Mouse (Mus musculus) left cerebral cortex, postnatal 4 days (tissue): ENCODE measurements around the gene Apol10a. TPM values are rescaled to one million over a fixed set of nuclear protein-coding genes. Genes with fewer than 3 reads are reported as not detected.
"Not testable (repeated sequence)": the region's sequence is repeated elsewhere in the genome, so short reads cannot be mapped to it uniquely, and the experiment has no call there.

Experiments
- DNase-seq: peaks from one replicate; pipeline ENCODE4 v3.0.0-alpha.2; 2022
- intact Hi-C: fragments of 180-260 bp; cut with DNase I; formaldehyde crosslinking; loops from one replicate; pipeline ENCODE4 v1.15.1; 2025
- total RNA-seq, 2 experiments: library from RNA; stranded (reverse); gene quantifications; 2 replicates each; pipeline ENCODE4 v1.2.3; 2021

Gene Apol10a
- not detected for total RNA-seq

DNA sequence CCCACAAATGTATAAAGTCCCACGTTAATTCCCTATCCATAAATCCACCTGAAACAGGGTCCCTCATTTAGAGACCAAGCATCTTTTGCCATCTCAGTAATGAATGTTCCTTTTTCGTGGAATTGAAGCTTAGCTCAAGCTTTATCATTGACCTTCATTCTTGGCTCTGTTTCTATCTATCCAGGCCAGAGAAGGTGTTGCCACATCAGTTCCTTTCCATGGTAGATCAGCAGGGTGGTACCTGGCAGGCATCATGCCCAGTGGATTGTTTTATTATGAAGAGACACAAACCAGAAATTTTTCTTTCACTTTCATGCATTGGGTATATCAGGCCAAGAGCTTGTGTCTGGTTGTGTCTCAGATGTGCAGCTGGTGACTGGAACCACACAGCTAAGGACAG, at the start of gene Apol10a:
Gene Apol10a, plus strand, starts transcription at position 355 of the 400 bp plus-strand sequence.
- DNase-seq, intact Hi-C loops: not testable (repeated sequence)

DNA sequence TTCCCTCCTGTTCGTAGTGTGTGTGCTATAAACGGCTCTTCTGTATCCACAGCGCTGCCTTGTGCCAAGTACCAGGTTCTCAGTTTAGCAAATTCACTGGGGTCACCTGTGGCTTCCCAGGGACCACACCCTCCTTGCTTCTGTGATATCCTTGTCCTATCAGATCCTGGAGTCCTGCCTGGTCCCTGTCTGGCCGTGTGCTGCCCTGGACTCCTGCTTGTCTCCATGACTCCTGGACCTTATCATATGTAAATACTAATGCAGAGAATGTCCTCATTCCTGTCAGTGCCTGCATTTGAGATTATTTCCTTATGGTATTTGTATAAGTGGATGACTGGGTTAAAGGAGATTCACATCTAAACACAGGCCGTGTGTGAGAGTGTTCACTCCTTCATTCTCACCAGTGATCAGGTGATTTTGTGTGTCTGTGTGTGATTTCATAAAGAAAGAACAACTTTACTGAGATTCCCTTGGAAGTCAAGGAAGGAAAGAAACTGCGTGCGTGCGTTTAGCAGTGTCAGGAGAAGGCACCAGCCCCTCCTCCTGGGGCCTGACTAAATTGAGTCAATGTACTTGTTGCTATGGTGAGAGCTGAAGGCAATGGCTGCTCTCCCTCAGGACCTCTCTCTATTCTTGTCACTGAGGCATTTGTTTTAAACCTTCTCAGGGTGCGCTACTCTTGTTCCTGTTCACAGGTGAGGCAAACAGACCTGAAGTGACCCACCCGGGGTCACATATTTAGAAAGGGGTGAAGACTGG, 48.0 kb upstream of the Apol10a start:
- intact Hi-C loops, DNase-seq: not testable (repeated sequence)

DNA sequence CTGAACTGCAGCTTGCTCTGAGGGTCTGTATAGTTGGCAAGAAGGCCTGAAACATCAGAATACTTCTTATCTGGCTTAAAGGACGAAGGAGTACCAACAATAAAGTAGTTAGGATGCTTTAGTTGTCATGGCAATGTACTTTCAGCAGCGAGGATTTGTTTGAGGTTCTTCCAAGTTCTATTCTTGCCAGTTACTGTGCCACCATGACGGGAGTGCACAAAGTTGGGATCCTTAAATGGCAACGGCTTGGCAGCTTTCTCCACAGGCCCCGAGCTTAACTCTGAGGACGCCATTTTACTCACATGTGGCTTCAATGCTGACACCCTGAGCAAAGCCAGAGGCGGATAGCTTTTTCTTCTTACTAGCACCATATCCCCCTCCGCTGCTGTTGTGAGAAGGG, 32.1 kb upstream of the Apol10a start:
- intact Hi-C loops: not testable (repeated sequence)
- peak; percentile 1 for DNase-seq

DNA sequence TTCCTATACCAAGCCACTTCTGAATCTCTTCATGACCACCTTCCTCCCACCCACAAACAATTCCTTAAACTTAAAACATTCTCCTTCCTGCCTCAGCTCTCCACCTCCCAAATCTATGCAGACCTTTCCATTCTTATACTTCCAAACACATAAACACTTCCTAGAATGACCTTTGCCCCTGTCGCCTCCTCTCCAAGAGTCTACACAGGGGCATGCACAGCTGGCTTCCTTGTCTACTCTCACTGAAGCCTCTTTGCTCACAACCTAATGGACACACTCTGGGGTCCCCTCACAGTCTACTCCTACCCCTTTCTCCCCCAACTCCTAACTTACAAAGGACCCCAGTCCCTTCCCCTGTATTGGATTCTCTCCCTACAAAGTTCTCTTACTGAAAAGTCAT, 31.2 kb upstream of the Apol10a start:
- intact Hi-C loops, DNase-seq: not testable (repeated sequence)

DNA sequence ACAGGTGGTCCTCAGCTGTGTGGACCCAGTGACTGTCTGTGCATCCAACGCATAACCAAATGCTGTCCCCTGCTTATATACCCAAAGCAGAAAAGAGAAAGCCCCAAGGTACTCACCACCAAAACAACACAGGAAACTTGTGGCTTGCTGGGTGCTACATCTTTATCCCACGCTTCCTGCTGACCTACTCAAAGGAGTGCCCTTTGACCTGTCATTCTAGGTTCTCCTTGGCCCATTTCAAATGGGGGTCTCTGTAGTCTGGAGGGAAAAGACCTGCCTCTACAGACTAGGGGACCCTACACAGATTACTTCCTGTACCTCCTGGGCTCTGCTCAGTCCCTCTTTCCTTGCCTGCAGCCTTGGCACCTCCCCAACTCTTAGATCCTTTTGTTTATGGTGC, 29.5 kb upstream of the Apol10a start, which contains the start of gene Apol7b:
Gene Apol7b, minus strand, starts transcription at position 101 of the 400 bp plus-strand sequence.
- DNase-seq, intact Hi-C loops: not testable (repeated sequence)

DNA sequence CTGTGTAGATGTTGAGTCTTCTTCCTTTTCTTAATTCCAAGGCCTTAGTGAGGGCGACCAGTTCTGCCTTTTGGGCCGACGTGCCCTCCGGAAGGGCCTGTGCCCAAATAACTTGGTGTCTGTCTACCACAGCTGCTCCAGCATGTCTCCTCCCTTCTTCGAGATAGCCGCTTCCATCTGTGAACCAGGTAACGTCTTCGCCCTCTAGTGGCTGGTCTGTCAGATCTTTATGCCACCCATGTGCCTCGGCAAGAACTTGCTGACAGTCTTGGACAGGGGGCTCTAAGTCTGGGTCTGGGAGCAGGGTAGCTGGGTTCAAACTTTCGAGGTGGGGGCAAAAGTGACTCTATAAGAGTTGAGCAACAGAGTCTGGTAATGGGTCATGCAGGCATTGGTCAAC, 26.9 kb upstream of the Apol10a start:
- DNase-seq, intact Hi-C loops: not testable (repeated sequence)

DNA sequence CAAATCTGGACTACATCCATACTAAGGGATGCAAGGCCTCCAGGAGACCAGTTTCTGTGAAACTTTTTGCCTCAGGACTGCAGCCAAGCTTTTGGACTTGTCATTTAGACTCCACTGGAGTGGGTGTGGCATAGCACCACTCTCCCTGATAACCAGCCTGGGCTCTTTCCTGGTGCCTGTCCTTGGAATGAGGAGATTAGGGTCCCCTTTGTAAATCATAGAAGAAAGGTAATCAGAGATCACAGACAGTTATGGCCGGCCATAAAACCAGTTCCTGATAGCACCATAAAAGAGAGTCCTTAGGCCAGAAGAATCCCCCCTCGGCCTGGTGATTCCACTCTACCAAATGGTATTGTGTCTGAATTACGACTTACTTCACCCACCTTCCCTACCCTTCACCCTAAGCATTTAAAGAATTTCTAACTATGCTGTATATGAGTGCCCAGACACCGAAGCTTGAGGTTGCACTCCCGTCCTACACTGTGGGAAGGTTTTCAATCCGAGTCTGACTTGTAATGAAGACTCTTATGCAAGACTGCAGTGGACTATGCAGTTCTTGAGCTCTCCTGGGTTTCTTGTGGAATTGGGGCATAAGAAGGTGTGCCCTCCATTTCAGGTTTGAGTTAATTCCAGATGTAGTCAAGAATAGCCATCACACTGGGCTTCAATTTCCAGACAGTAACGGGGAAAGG, 2.0 kb upstream of the Apol10a start:
- not testable (repeated sequence) for DNase-seq

DNA sequence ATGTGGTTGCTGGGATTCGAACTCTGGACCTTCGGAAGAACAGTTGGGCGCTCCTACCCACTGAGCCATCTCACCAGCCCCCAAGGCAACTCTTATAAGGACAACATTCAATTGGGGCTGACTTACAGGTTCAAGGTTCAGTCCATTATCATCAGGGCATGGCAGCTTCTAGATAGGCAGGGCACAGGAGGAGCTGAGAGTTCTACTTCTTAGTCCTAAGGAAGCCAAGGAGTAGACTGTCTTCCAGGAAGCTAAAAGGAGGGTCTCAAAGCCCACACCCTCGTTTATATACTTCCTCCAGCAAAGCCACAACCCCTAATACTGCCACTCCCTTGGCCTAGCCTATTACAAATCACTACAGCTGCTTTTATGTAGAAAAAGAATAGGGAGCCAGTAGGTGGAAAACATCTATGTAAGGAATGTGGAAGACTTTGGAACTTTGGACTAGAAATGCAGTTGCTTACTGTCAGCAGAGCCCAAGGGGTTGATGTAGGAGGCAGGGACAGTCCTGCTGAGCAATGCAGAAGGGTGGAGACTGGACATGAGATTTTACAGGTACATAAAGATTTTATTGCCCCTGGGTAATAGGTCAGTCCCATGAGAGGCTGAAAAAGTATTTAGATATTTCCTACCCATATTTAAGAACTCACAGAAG, 5.4 kb downstream of the Apol10a start:
- DNase-seq: no peak
- intact Hi-C loops: no loop called here

More for the DNA sequence above, 2.0 kb upstream of the Apol10a start:
- intact Hi-C loops: not testable (repeated sequence)

DNA sequence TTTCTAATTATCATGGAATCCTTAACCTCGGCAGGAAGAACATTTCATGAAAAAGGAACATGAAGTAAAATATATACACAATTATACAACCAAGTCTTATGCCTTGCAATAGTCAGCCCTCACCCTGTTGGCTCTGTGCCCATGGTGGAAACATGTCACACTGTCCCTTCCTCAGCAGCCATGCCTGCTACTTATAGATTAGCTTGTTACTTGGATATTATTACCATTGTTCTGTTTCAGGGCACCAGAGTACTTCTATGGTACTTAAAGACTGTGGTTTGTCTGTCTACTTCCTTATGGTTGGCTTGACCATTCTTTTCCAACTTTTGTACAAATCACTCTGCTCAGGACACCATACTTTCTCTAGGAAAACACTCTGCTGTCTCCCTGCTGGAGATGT, 16.3 kb downstream of the Apol10a start:
- intact Hi-C loops, DNase-seq: not testable (repeated sequence)

DNA sequence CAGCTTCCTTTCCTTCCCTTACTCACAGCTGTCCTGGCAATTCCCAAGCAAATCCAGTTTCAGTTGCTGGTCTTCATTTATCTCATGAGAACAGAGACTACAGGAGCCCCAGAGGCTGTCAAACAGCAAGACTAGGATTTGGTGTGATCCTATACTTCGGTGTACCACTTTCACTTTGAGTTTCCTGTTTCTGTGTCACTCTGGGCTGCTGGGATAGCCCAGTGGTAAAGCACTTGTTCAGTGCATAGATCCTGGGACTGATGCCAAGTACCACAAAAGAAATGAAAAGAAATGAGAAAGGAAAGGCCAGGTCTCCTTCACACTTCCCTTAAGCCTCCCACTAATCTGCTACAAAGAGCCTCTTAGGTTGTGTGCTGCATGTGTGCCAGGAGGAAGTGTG, 17.8 kb downstream of the Apol10a start:
- DNase-seq, intact Hi-C loops: not testable (repeated sequence)

DNA sequence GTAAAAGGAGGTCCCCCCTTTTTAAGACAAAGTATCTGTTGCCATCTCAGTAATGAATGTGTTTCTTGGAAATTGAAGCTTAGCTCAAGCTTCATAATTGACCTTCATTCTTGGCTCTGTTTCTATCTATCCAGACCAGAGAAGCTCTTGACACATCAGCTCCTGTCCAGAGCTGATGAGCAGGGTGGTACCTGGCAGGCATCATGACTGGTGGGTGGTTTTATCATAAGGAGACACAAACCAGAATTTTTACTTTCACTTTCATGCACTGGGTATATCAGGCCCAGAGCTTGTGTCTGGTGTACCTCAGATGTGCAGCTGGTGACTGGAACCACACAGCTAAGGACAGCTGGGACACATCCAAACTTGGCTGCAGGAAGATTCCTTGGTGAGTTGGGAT, 31.1 kb downstream of the Apol10a start, which contains the start of gene Apol11a:
Gene Apol11a, plus strand, starts transcription at position 306 of the 400 bp plus-strand sequence.
- DNase-seq, intact Hi-C loops: not testable (repeated sequence)

DNA sequence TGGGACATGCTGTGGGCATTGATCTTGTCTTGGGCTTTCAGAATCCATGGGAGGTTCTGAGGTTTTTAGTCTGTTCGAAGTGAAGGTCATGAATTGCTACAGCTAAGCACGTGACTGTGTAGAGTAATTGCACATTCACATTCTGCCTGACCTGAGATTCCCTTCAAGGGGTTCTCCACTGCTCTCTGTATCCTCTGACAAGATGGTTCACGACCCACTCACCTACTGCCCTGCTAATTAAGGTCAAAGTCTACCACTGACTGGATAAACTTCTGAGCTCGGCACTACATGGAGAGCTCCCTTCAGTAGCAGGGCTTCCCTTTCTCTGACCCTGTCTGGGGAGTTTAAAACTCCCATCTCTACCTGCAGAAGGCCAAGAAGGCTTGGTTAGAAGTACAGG, 43.7 kb downstream of the Apol10a start:
- not testable (repeated sequence) for DNase-seq
- intact Hi-C loops: loop anchor here (5.0 kb wide), 1 partner anchor 112 kb away; no protein-coding TSS in a partner anchor

DNA sequence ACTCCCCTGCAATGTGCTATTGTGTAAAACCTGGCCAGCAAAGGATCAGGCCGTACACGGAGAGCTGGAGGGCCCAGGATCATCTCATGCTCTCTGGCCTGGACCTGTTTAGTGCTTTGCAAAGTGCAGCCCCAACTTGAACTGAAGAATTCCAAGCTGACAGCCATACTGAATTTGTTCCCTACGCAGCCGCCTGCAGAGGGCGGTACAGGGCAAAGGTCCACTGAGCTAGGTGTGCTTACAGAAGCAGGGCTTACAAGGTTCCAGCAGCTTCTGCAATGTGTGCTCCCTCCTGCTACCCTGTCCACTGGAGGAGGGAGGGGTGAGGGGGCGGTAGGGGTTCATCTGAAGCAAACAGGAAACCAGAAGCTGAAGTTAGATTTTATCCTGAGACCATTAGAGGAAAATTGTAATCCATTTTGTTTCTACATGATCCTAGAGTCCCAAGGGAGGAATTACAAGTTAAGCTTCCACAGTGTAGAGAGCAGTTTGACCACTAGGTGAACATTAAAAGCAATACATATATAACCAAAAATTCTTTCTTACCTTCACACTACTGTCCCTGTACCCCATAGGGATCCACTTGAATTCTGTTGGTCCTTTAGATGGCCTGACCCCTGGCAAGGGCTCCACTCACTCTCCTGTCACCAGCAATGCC, 46.5 kb downstream of the Apol10a start:
- intact Hi-C loops: loop anchor here (5.0 kb wide), 1 partner anchor 109 kb away; no protein-coding TSS in a partner anchor
- DNase-seq: peak; percentile 67

DNA sequence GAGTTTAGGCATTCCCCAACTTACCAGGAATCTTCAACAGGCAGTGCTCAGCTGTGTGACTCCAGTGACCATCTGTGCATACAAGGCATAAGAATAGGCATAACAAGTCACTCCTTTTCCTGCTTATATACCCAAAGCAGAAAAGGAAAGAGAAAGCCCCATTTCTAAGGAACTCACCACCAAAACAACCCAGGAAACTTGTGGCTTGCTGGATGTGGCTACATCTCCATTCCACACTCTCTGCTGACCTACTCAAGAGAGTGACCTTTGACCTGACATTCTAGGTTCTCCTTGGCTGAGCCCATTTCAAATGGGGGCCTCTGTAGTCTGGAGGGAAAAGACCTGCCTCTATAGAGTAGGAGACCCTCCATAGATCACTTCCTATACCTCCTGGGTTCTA, 56.4 kb downstream of the Apol10a start, which contains the start of gene Apol7c:
Gene Apol7c, minus strand, starts transcription at position 101 of the 400 bp plus-strand sequence.
- intact Hi-C loops: no loop called here
- DNase-seq: no peak

DNA sequence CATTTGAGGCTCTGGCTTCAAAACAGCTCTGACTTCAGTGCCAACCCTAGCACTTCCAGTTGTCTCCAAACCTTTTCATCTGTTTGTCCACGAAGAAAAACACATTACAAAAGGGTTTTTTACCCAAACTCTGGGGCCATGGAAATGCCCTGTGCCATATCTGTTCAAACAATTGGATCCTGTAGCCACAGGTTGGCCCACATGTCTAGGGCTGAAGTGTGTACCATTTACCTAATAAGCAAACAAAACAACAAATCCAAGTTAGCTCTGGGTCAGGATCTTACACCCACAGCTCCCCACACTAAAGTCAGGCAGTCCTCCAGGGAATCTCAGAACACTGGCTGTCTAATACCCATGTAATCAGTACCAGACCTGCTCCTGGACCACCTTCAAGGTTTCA, 62.4 kb downstream of the Apol10a start:
- intact Hi-C loops, DNase-seq: not testable (repeated sequence)

Other genes with a start within 250 kb of the Apol10a start
- gene Rbfox2, start 170.0 kb upstream of the Apol10a start, total RNA-seq: 100 to 1,000 TPM; 418 to 432 TPM
- not detected for gene Apol7a, start 77.9 kb upstream of the Apol10a start, total RNA-seq
- under 1 TPM in 1 of 2 experiments, not detected in 1; 0.22 TPM for gene Apol9a, start 65.9 kb upstream of the Apol10a start, total RNA-seq
- gene Apol7b, start 29.6 kb upstream of the Apol10a start, total RNA-seq: not detected
- gene Apol11a, start 31.2 kb downstream of the Apol10a start, total RNA-seq: not detected
- gene Apol7c, start 56.3 kb downstream of the Apol10a start, total RNA-seq: not detected
- not detected for gene 1700025B11Rik, start 84.8 kb downstream of the Apol10a start, total RNA-seq
- not detected for gene Apol10b, start 119.1 kb downstream of the Apol10a start, total RNA-seq
- gene Gm36245, start 122.2 kb downstream of the Apol10a start, total RNA-seq: not detected
- gene Apol11b, start 166.2 kb downstream of the Apol10a start, total RNA-seq: not detected
- gene Apol7e, start 221.8 kb downstream of the Apol10a start, total RNA-seq: not detected